Mouse (Mus musculus): ENCODE results near the gene Fiz1.

Fiz1 gene

DNA sequence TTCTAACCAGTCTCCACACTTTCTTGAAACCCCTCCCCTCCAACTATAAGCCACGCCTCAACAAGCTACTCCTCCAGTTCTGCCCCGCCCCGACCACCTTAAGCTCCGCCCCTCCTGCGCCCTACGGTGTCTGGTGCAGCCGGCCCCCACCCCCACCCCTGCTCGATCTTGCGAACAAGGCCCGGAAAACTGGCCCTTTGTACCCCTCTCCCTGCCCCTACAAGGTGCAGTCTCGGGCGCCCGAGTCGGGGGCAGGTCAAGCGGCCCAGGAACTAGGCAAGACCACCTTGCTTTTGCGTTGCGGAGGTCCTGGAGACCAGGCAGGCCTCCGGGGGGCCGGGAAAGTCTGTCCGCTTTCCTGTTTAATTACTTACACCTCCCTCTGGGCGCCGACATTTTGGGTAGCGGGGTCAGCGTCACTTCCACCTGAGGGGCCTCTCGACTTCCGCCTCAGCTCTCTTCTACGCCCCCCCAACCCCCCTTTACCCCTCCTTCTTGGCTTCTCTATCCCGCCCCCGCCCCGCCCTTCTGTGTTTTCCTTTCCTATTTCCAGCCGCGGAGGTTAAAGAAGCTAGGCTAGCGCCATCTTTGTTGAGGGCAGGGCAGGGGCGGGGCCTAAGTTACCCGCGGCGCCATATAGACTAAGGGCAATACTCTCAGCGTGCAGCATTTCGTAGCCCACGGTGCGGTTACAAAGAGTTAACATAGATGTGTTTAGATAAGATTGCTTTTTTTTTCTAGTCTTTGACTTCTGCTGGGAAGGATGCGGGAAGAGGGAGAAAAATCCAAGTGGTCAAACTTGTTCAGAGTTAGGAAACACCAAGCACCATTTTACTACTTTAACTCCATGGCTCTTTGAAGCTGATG, at the start of gene Fiz1, which contains the start of gene Zfp524:
TSS of gene Fiz1 (minus strand) at position 447 of the 867 bp plus-strand sequence.
TSS of gene Zfp524 (plus strand) at position 165 of the 867 bp plus-strand sequence.
- in situ Hi-C loops (cut with MboI, MseI): loop anchor here (5.0 to 10.0 kb wide), 3 partner anchors 97 to 1310 kb away; partner anchors contain the start of genes Rps9 (in 1 of the 2), Zfp628 (in 1 of the 2) and Zfp787 (in 1 of the 2)

DNA sequence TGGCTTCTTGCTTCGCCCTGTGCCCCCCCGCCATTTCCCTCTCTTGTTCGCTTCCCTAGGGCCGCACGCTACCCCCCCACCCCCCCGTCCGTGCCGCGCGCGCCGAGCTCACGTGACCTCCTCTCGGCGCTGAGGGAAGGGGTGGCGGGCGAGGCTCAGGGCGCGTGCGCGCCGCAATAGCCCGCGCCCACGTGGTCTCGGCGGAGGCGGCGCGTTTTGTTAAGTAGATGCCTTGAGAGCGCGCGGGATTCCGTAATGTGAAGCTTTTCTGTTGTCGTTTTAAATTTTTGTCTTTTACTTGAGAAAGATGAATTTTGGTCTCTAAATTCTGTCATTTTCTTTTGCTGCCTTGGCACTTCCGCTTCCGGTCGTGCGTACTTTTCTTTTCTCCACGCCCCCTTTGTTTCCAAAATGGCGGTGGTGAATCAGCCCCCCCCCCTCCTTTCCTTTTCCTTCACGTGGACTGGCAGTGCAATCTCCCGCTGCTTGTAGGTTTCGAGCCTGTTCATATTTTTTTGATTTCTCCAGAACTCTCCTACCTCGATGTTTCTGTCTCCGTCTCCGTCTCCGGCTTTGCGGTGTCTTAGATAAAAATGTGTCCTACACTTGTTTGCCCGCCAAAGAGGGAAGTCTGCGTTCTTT, 48.0 kb upstream of the Fiz1 start:
- in situ Hi-C loops (cut with MboI, MseI): loop anchor here (5.0 to 25.0 kb wide), 4 partner anchors 398 to 1400 kb away; partner anchors contain the start of genes Leng1 (in 1 of the 2), Ppp6r1 (in 1 of the 2), Zfp444 (in 1 of the 2) and Zfp787 (in 1 of the 2)

DNA sequence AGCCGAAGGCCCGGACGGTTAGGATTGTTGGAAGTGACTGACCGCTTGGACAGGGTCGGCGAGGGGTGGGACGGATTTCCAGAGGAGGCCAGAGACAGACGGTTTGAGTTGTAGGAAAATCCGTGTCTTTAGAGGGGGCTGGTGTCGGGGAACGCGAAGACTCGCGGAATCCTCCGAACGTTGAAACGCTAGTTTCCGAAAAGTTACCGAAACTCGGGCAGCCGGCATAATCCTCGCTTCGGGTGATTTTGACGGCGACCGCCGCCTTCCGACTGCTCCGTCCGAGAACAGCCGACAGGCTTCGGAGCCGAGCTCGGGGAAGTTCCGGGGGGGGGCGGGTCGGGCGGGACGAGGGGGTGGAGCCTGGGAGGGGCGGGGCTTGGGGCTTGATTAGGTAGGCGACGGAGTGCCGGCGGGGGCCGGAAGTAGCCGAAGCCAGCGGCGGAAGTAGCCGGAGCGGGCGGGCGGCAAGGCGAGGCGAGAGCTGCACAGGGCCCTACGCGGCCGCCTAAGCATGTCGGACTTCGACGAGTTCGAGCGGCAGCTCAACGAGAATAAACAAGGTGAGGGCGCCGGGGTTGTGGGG, 47.4 kb upstream of the Fiz1 start, which contains the start of gene U2af2:
TSS of gene U2af2 (plus strand) at position 370 of the 586 bp plus-strand sequence.
- in situ Hi-C loops (cut with MboI, MseI): loop anchor here (5.0 to 25.0 kb wide), 4 partner anchors 397 to 1400 kb away; partner anchors contain the start of genes Leng1 (in 1 of the 2), Ppp6r1 (in 1 of the 2), Zfp444 (in 1 of the 2) and Zfp787 (in 1 of the 2)

DNA sequence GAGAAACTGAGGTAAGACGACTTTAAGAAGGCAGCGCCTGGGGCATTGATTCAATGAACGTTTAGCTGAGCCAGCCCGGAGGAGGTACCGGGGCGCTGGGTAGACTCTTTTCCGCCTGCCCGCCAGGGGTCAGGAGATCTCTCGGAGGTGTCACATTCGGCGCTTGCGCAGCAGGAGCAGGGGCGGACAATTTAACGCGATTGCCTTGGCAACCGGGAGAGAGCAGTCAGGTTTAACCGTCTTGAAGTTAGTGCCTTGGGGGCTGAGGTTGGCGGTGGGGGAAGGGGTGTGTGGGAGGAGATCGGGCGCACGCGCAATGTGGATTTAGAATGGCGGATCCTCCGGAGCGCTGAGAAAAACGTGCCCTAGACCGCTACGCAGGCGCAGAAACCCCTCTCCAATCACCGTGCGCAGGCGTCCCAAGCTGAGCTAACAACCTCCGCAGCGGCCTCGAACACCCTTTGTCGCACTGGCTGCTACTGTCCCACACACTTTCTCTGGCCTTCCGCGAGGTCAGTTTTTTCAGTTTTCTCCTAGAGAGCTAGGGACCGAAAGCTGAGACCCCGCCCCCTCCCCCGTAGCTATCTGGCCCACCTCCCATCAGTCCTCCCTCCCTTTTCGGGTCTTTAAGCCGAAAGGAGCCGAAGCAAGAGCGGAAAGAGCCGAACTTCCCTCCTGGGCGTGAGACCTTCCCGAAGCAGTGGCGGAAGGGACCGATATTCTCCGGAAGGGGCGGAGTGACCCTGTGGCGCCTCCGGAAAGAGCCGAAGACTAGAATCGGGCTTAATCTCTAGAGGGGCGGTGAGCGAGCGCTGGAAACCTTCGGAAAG, 46.7 kb upstream of the Fiz1 start:
- in situ Hi-C loops (cut with MboI, MseI): loop anchor here (5.0 to 25.0 kb wide), 4 partner anchors 396 to 1399 kb away; partner anchors contain the start of genes Leng1 (in 1 of the 2), Ppp6r1 (in 1 of the 2), Zfp444 (in 1 of the 2) and Zfp787 (in 1 of the 2)

DNA sequence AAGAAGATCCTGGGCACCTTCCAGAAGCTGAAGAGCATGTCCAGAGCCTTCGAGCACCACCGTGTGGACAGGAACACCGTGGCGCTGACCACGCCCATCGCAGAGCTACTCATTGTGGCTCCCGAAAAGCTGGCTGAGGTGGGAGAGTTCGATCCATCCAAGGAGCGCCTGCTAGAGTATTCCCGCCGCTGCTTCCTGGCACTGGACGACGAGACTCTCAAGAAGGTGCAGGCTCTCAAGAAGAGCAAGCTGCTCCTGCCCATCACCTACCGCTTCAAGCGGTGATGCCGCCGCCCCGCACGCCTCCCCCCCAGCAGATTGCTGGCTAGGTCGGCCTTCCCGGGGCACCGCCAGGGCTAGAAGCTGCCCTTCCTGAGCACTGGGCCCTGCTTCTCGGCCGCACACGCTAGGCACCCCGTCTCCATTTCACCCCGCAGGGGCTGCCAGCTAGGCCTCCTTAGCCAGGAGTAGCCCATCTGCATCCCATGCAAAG, 45.8 kb upstream of the Fiz1 start:
- in situ Hi-C loops (cut with MboI, MseI): loop anchor here (5.0 to 25.0 kb wide), 4 partner anchors 395 to 1398 kb away; partner anchors contain the start of genes Leng1 (in 1 of the 2), Ppp6r1 (in 1 of the 2), Zfp444 (in 1 of the 2) and Zfp787 (in 1 of the 2)

DNA sequence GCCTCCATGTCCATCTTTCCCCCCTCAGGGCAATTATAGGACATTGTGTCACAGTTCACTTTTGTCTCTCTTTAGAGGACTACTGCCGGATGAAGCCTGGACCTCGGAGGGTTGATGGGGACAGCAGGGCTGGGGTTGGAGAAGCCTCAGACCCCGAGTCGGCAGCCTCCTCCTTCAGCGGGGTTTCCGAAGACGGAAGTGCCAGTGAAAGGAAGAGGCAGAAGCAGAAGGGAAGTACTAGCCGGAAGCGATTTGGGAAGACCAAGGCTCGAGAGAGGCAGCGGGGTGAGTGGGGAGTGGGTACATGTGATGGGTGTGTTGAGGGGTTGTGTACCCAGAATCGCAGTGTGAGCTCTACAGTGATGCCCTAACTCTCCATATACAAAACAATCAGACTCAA, 44.9 kb upstream of the Fiz1 start:
- in situ Hi-C loops (cut with MboI, MseI): loop anchor here (10.0 to 25.0 kb wide), 3 partner anchors 1103 to 1397 kb away; partner anchors contain the start of genes Leng1 (in 1 of the 2), Zfp444 (in 1 of the 2), Zfp667 (in 1 of the 2) and Zfp787 (in 1 of the 2)

DNA sequence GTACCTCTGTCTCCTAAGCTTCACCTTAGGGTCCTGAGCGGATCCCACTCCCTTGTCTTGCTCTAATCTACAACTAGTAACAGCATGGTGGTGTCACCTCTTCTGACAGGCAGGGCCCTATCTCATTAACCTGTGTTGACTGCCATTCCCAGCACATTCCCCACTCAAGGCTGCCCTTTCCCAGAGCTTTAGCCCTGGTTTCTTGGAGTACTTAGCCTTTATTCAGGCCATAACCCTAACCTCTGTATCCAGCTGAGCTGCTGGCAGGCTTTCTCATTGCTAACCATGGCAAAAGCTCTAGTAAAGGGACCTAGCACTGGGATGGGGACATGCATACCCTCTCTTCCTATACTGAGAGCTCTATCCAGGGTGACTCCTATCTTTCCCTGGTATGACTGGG, 44.1 kb upstream of the Fiz1 start:
- in situ Hi-C loops (cut with MboI, MseI): loop anchor here (10.0 to 25.0 kb wide), 3 partner anchors 1104 to 1396 kb away; partner anchors contain the start of genes Leng1 (in 1 of the 2), Zfp444 (in 1 of the 2), Zfp667 (in 1 of the 2) and Zfp787 (in 1 of the 2)

DNA sequence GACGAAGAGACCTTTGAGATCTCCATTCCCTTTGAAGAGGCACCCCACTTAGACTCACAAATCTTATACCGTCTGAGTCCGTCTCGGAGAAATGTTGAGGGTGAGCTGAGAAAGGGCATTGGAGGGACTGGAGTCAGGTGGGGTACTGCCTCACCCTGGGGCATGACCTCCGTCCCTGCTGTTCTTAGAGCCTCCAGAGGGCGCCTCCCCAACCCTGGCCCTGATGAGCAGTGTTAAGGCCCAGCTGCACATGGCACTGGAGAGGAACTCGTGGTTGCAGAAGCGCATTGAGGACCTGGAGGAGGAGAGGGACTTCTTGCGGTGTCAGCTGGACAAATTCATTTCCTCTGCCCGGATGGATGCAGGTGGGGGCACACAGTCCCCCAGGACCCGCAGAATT, 43.3 kb upstream of the Fiz1 start:
- in situ Hi-C loops (cut with MboI, MseI): loop anchor here (10.0 to 25.0 kb wide), 3 partner anchors 1104 to 1396 kb away; partner anchors contain the start of genes Leng1 (in 1 of the 2), Zfp444 (in 1 of the 2), Zfp667 (in 1 of the 2) and Zfp787 (in 1 of the 2)

DNA sequence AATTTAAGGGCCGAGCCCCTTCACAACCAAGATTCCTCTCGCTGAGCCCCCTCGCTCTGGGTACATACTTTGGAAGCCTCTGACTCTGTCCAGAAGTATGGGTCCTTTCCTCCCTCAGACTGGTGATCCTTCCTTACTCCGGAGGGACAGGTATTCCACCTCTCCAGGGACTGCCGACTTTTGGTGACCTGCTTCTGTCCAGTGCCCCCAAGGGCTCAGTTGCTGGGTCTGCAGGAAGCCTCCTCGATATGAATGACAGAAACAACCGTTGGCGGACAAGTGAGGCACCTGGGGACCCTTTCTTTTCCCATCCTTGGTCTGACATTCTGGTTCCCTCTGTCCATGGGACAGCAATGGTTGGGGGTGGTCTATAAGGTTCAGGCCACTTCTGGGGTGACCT, 42.9 kb upstream of the Fiz1 start:
- in situ Hi-C loops (cut with MboI, MseI): loop anchor here (10.0 to 25.0 kb wide), 3 partner anchors 1105 to 1395 kb away; partner anchors contain the start of genes Leng1 (in 1 of the 2), Zfp444 (in 1 of the 2), Zfp667 (in 1 of the 2) and Zfp787 (in 1 of the 2)

DNA sequence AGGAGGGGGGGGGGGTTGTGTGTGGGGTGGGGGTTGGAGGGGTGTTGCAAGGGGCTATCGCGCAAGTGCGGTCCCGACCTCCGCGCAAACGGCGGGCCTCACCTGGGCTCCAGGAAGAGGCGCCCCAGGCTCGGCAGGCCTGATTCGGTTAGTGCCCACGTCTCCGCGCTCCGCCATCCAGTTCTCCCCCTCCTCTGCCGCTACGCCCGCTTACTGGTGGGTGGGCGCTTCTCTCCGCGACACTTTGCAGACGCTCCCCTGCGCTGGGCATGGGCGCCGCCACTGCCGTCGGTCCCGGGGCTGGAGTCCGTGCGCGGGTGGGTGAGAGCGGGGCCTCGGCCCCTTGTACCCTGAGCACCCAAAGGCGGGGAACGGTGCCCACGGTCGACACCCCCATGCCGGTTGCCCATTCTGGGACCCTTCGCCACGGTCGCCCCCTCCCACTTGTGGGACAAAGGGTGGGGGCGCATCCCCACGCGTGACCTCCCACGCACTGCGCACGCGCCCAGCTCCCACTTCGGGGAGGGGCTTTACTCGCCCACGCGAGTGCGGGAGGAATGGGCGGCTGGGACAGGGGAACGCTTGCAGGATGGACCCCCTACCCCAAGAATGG, 42.3 kb upstream of the Fiz1 start:
- in situ Hi-C loops (cut with MboI, MseI): loop anchor here (10.0 to 25.0 kb wide), 3 partner anchors 1106 to 1394 kb away; partner anchors contain the start of genes Leng1 (in 1 of the 2), Zfp444 (in 1 of the 2), Zfp667 (in 1 of the 2) and Zfp787 (in 1 of the 2)

DNA sequence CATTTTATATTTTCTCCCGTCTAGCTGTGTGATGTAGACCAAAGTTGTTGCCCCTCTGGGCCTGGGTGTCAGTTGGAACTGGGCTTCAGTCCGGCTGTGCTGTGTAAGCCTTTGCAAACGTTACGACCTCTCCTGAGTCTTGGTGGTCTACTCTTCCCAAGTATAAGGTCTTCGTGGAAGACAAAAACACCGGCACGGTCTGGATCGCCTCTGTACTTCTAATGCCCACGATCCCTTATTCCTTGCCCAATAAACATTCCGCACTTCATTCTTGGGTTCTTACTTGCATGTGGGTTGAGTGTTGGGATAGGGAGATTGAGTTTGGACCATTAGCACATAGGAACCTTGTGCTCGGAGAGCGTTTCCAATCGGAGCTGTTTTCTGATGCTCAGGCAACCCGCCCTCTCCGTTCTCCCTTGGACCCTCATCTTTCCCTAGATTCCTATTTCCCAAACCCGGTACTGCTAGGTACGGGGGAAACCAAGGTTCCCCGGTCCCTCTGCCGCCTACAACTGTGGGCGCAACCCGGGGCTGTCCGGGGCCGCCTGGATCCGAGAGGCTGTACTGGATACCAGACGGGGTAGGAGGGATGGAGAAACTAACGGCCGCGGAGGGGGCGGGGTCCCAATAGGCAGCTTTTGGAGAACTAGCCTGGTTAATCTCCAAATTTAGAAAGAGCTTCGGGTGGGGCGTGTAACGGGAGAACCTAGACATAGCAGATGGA, 39.1 kb upstream of the Fiz1 start:
- in situ Hi-C loops (cut with MboI, MseI): loop anchor here (5.0 to 25.0 kb wide), 4 partner anchors 111 to 1391 kb away; partner anchors contain the start of genes Leng1 (in 1 of the 2), Zfp444 (in 1 of the 2), Zfp667 (in 1 of the 2) and Zfp787 (in 1 of the 2)

DNA sequence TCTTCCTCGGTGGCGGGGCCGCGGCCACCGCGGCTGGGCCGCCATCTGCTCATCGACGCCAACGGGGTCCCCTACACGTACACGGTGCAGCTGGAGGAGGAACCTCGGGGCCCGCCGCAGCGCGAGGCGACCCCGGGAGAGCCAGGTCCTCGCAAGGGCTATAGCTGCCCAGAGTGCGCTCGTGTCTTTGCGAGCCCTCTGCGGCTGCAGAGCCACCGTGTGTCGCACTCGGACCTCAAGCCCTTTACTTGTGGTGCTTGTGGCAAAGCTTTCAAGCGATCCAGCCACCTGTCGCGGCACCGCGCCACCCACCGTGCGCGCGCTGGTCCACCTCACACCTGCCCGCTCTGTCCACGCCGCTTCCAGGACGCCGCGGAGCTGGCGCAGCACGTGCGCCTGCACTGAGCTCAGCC, 38.4 kb upstream of the Fiz1 start:
- in situ Hi-C loops (cut with MboI, MseI): loop anchor here (5.0 to 25.0 kb wide), 4 partner anchors 111 to 1391 kb away; partner anchors contain the start of genes Leng1 (in 1 of the 2), Zfp444 (in 1 of the 2), Zfp667 (in 1 of the 2) and Zfp787 (in 1 of the 2)

DNA sequence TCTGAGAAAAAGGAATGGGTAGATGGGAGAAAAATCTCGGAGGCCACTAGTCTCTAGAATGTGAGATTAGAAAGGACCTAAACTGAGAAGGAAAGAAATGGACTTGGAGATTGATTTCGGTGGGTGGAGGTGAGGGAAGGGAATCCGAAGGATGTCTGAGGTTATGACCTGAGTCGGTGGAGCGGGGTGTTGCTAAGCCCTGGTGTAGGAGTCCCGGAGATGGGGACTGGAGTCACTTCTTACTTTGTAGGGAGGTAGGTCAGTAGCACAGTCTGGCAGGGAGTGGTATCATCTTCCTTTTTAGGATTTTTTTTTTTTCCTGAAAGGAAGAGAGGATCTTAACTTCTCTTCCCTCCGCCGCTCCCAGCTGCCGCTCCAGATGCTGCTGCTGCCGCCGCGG, 37.9 kb upstream of the Fiz1 start:
- in situ Hi-C loops (cut with MboI, MseI): loop anchor here (5.0 to 25.0 kb wide), 4 partner anchors 110 to 1390 kb away; partner anchors contain the start of genes Leng1 (in 1 of the 2), Zfp444 (in 1 of the 2), Zfp667 (in 1 of the 2) and Zfp787 (in 1 of the 2)

DNA sequence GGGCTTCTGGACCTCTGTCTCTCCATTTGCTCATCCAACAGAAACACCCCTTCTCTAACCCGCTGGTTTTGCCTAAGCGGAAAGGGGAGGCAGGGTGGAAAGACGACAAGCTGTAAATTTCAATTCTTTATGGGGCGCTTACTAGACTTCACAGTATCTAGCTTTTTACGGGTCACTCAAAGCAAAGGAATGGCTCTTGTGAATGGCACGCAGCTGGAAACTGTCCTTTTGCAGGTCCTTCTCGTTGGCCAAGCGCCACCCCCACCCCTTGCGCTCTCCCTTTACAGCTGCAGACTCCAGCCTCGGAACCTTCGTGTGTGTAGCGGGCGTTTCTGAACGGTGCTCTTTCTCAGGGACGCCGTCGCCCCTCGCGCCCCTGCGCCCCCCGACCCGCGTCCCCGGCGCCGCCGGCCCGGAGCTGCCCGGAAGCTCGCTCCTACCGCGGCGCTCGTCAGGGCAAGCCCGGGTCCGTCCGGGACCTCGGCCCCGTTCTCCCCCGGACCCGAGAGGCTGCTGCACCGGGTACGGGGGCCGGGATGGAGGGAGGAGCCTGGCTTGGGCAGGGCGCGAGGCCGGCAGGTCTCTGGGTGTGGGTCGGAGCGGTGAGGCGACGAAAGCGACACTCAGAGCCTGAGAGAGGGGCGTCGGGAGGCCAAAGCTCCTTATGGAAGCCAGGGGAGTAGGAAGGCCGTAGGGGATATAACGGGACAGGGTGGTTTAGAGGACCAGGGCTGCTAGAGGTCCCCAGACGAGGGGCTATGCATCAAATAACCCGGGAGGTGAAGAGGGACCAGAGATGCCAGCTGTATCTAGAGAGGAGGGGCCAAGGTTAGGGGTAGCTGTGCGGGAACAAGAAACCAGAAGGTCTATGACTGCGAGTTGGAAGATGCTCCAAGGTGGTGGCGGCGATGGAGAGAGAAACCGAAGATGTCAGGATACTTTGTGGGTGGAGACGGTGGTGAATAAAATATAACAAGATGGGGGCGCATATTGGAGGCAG, 37.0 kb upstream of the Fiz1 start, which contains the start of gene Zfp580:
TSS of gene Zfp580 (plus strand) at position 346 of the 1,000 bp plus-strand sequence.
- in situ Hi-C loops (cut with MboI, MseI): loop anchor here (5.0 to 25.0 kb wide), 4 partner anchors 109 to 1389 kb away; partner anchors contain the start of genes Leng1 (in 1 of the 2), Zfp444 (in 1 of the 2), Zfp667 (in 1 of the 2) and Zfp787 (in 1 of the 2)

DNA sequence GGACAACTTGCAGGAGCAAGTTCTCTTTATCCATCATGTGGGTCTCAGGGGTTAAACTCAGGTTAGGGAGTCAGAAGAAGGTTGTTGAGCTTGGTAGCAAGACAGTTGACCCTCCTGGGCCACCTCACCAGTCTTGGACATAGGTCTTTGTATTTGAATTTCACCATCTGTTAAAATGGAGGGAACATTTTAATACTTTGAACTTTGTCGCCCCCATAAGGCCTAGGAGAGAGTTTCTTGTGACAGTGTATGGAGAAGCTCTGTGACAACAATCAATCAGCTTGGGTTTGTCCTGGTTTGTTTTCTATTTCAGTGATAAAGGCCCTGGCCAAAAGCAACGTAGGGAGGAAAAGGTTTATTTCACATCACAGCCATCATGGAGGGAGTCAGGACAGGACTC, 32.8 kb upstream of the Fiz1 start:
- in situ Hi-C loops (cut with MboI, MseI): no loop called here

DNA sequence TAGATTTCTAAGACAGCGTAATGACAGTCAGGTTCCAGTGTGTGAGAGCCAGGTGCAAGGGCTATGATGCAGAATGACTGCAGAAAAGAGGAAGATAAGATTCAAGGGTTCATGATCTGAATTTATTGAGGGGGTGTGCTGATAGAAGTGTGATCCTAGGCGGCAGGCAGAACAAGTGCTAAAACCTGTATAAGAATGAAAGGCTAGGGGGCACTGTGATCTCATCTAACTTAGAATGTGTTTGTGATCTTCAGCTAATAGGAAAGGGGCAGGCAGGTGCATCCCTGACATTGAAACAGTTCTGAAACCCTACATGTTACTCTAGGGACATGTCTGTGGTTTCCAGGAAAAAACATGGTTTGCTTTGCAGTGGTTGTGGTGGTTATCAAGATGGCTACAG, 31.6 kb upstream of the Fiz1 start:
- in situ Hi-C loops (cut with MboI, MseI): no loop called here

All from T-helper 17 cell (primary cell).